Mouse (Mus musculus): Measurements from ENCODE around the gene Atp6v0a4. TPM values are rescaled to one million over a fixed set of nuclear protein-coding genes. Genes with fewer than 3 reads are reported as not detected.
A peak's percentile ranks its signal among the peaks of the same experiment; 100 is the strongest.

Gene Atp6v0a4
- polyA plus RNA-seq, 1 experiment from 2014 or later: not detected

GRCm38 (mm10) chr6:38072137-38072796 lies 52.1 kb downstream of the Atp6v0a4 start:
- Histone ChIP-seq H3K36me3 (ENCODE audit: control insufficient read depth, insufficient read depth, low read length) (no peaks in the 10 kb centered on the region), H3K4me2 (ENCODE audit: low read length) (no peak overlapping the region), H3K4me3 (replicated peaks; ENCODE audit: low read depth, low read length) (no peak overlapping the region), H3K9me3 (ENCODE audit: control insufficient read depth, low read length) (0 out of 2 replicates have a peak, but pooled peaks cover 7% of the 10 kb centered on the region), H3K27ac (replicated peaks; ENCODE audit: low read depth, low read length) (no peak overlapping the region), H3K9ac (replicated peaks; ENCODE audit: low read length) (no peak overlapping the region), H3K27me3 (ENCODE audit: control insufficient read depth, insufficient read depth, low read length) (no peaks in the 10 kb centered on the region), H3K4me1 (ENCODE audit: control insufficient read depth, insufficient read depth, low read length) (no peaks in the 10 kb centered on the region)
- WGBS: 71% methylated on average over 5 of the region's 5 CpGs
- ATAC-seq (ENCODE audit: low FRiP score, low TSS enrichment) (no peak), DNase-seq (no peak)

DNA sequence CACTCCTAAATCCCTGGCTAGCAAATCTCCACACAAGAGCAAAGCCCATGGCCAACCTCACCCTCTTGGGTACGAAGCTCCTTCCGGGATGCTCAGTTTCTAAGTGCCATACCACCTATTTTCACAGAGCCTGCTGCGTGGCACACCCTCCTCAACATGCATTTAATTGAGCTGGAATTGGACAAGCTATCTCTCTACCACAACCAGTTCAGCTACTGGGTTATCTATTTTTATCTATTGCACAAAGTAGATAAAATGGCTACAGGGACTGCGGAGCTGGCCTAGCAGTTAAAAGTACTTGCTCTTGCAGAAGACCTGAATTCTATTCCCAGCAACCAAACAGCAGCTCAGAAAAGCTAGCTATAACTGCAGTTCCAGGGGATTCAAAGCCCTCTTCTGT lies 53.1 kb downstream of the Atp6v0a4 start:
- no peak for ATAC-seq (ENCODE audit: low FRiP score, low TSS enrichment)
- no peak overlapping the region for H3K9ac ChIP-seq (replicated peaks; ENCODE audit: low read length)
- H3K27ac ChIP-seq (replicated peaks; ENCODE audit: low read depth, low read length): no peak overlapping the region
- H3K4me1 ChIP-seq (ENCODE audit: control insufficient read depth, insufficient read depth, low read length): no peaks in the 10 kb centered on the region
- 0 out of 2 replicates have a peak, but pooled peaks cover 7% of the 10 kb centered on the region for H3K9me3 ChIP-seq (ENCODE audit: control insufficient read depth, low read length)
- H3K4me2 ChIP-seq (ENCODE audit: low read length): no peak overlapping the region
- no peaks in the 10 kb centered on the region for H3K36me3 ChIP-seq (ENCODE audit: control insufficient read depth, insufficient read depth, low read length)
- H3K27me3 ChIP-seq (ENCODE audit: control insufficient read depth, insufficient read depth, low read length): no peaks in the 10 kb centered on the region
- 91% methylated on average over 4 of the region's 4 CpGs for WGBS
- H3K4me3 ChIP-seq (replicated peaks; ENCODE audit: low read depth, low read length): no peak overlapping the region
- DNase-seq: no peak

DNA sequence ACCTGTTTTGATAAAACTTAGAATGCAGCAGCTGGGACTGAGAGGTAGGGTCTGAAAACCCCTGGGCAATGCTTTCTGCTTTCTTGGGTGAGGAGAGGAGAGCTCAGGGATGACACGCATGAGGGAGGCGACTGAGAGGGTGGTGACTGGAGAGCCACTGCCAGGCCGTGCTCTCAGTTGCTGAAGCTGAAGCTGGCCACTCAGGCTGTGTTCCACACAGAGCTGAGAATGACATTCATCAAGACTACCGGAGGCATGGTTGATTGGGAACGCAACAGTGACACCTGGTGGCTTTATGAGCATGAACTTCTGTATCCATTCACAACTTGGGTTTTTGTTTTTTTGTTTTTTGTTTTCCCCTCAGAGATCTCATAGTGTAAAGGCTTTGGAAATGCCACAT lies 58.2 kb downstream of the Atp6v0a4 start:
- peak; percentile 74; the same call in 1 of the 2 replicates for ATAC-seq (ENCODE audit: low FRiP score, low TSS enrichment)
- H3K9ac ChIP-seq (replicated peaks; ENCODE audit: low read length): no peak overlapping the region; the same call in 1 of the 2 replicates
- no peak overlapping the region for H3K4me3 ChIP-seq (replicated peaks; ENCODE audit: low read depth, low read length)
- no peak overlapping the region for H3K4me2 ChIP-seq (ENCODE audit: low read length)
- H3K4me1 ChIP-seq (ENCODE audit: control insufficient read depth, insufficient read depth, low read length): 0 out of 2 replicates have a peak, but pooled peaks cover 4% of the 10 kb centered on the region
- no peaks in the 10 kb centered on the region for H3K27me3 ChIP-seq (ENCODE audit: control insufficient read depth, insufficient read depth, low read length)
- 4% methylated on average over 5 of the region's 5 CpGs for WGBS
- H3K36me3 ChIP-seq (ENCODE audit: control insufficient read depth, insufficient read depth, low read length): no peaks in the 10 kb centered on the region
- no peak overlapping the region for H3K27ac ChIP-seq (replicated peaks; ENCODE audit: low read depth, low read length)
- peak; percentile 92 for DNase-seq
- peaks cover 2% of the 10 kb centered on the region; the same call in 1 of the 2 replicates for H3K9me3 ChIP-seq (ENCODE audit: control insufficient read depth, low read length)

GRCm38 (mm10) chr6:38065501-38066122 lies 58.8 kb downstream of the Atp6v0a4 start:
- H3K36me3 ChIP-seq (ENCODE audit: control insufficient read depth, insufficient read depth, low read length): no peaks in the 10 kb centered on the region
- ATAC-seq (ENCODE audit: low FRiP score, low TSS enrichment) (no peak), DNase-seq (no peak)
- no peak overlapping the region for H3K4me2 ChIP-seq (ENCODE audit: low read length)
- no peak overlapping the region for H3K27ac ChIP-seq (replicated peaks; ENCODE audit: low read depth, low read length)
- H3K9me3 ChIP-seq (ENCODE audit: control insufficient read depth, low read length): peaks cover 2% of the 10 kb centered on the region; the same call in 1 of the 2 replicates
- WGBS: 73% methylated on average over 11 of the region's 11 CpGs
- H3K27me3 ChIP-seq (ENCODE audit: control insufficient read depth, insufficient read depth, low read length): no peaks in the 10 kb centered on the region
- H3K4me1 ChIP-seq (ENCODE audit: control insufficient read depth, insufficient read depth, low read length): 0 out of 2 replicates have a peak, but pooled peaks cover 4% of the 10 kb centered on the region
- H3K9ac ChIP-seq (replicated peaks; ENCODE audit: low read length): no peak overlapping the region
- H3K4me3 ChIP-seq (replicated peaks; ENCODE audit: low read depth, low read length): no peak overlapping the region

GRCm38 (mm10) chr6:38065122-38065500 lies 59.3 kb downstream of the Atp6v0a4 start:
- Histone ChIP-seq H3K4me3 (replicated peaks; ENCODE audit: low read depth, low read length) (no peak overlapping the region), H3K36me3 (ENCODE audit: control insufficient read depth, insufficient read depth, low read length) (no peaks in the 10 kb centered on the region), H3K27ac (replicated peaks; ENCODE audit: low read depth, low read length) (no peak overlapping the region), H3K4me2 (ENCODE audit: low read length) (no peak overlapping the region), H3K9ac (replicated peaks; ENCODE audit: low read length) (no peak overlapping the region), H3K27me3 (ENCODE audit: control insufficient read depth, insufficient read depth, low read length) (no peaks in the 10 kb centered on the region), H3K9me3 (ENCODE audit: control insufficient read depth, low read length) (peaks cover 2% of the 10 kb centered on the region; the same call in 1 of the 2 replicates), H3K4me1 (ENCODE audit: control insufficient read depth, insufficient read depth, low read length) (0 out of 2 replicates have a peak, but pooled peaks cover 4% of the 10 kb centered on the region)
- DNase-seq (peak; percentile 46), ATAC-seq (ENCODE audit: low FRiP score, low TSS enrichment) (no peak)
- WGBS: 59% methylated on average over 3 of the region's 3 CpGs

DNA sequence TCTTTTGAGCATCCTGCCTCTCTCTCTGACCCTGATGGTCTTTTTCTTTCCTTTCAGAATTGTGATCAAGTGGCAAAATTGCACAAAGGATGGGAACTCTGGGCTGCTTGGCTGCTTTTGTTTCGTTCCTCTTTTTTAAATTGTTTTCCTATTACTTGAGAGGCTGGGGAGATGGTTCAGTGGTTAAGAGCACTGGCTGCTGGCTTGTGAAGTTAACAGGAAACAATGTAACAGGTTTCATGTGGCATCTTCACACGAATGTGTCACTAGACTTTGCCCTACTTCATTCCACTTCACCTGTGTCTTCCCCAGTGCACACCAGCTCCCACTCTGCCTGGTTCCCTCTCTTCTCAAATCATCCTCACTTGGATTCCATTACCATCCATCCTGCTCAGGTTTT lies 59.8 kb downstream of the Atp6v0a4 start:
- H3K4me2 ChIP-seq (ENCODE audit: low read length): no peak overlapping the region
- no peak overlapping the region for H3K9ac ChIP-seq (replicated peaks; ENCODE audit: low read length)
- no peaks in the 10 kb centered on the region for H3K27me3 ChIP-seq (ENCODE audit: control insufficient read depth, insufficient read depth, low read length)
- H3K4me3 ChIP-seq (replicated peaks; ENCODE audit: low read depth, low read length): no peak overlapping the region
- no peak overlapping the region for H3K27ac ChIP-seq (replicated peaks; ENCODE audit: low read depth, low read length)
- ATAC-seq (ENCODE audit: low FRiP score, low TSS enrichment) (no peak), DNase-seq (no peak)
- peaks cover 2% of the 10 kb centered on the region; the same call in 1 of the 2 replicates for H3K9me3 ChIP-seq (ENCODE audit: control insufficient read depth, low read length)
- H3K4me1 ChIP-seq (ENCODE audit: control insufficient read depth, insufficient read depth, low read length): 0 out of 2 replicates have a peak, but pooled peaks cover 4% of the 10 kb centered on the region
- H3K36me3 ChIP-seq (ENCODE audit: control insufficient read depth, insufficient read depth, low read length): no peaks in the 10 kb centered on the region
- WGBS: 67% methylated on average over 2 of the region's 2 CpGs

DNA sequence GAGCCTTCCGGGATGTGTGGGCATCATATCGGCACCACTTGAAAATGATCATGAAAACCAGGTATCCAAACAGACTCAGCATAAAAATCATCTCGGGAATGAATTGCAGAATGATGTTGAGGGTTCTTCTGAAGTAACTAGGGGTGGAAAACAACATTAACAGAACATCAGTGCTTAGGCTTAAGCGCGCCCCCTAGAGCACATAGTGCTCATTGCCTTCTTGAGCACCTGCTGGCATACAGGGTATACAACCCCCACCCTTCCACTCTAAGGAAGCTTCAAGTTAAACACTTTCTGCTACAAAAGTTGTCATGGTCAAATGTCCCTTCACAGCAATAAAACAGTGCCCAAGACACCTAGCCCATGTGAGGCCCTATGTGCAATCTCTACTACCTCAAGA lies 65.6 kb downstream of the Atp6v0a4 start:
- no peaks in the 10 kb centered on the region for H3K36me3 ChIP-seq (ENCODE audit: control insufficient read depth, insufficient read depth, low read length)
- H3K4me3 ChIP-seq (replicated peaks; ENCODE audit: low read depth, low read length): no peak overlapping the region
- no peak overlapping the region for H3K27ac ChIP-seq (replicated peaks; ENCODE audit: low read depth, low read length)
- no peak for ATAC-seq (ENCODE audit: low FRiP score, low TSS enrichment)
- no peaks in the 10 kb centered on the region for H3K27me3 ChIP-seq (ENCODE audit: control insufficient read depth, insufficient read depth, low read length)
- DNase-seq: no peak
- no peak overlapping the region for H3K9ac ChIP-seq (replicated peaks; ENCODE audit: low read length)
- H3K4me2 ChIP-seq (ENCODE audit: low read length): no peak overlapping the region
- 57% methylated on average over 5 of the region's 5 CpGs for WGBS
- H3K9me3 ChIP-seq (ENCODE audit: control insufficient read depth, low read length): peaks cover 2% of the 10 kb centered on the region; the same call in 1 of the 2 replicates
- H3K4me1 ChIP-seq (ENCODE audit: control insufficient read depth, insufficient read depth, low read length): no peaks in the 10 kb centered on the region

GRCm38 (mm10) chr6:38055471-38056330 lies 68.7 kb downstream of the Atp6v0a4 start:
- H3K9me3 ChIP-seq (ENCODE audit: control insufficient read depth, low read length): no peaks in the 10 kb centered on the region
- ATAC-seq (ENCODE audit: low FRiP score, low TSS enrichment): no peak
- no peak for DNase-seq
- H3K36me3 ChIP-seq (ENCODE audit: control insufficient read depth, insufficient read depth, low read length): no peaks in the 10 kb centered on the region
- H3K27me3 ChIP-seq (ENCODE audit: control insufficient read depth, insufficient read depth, low read length): no peaks in the 10 kb centered on the region
- no peak overlapping the region for H3K27ac ChIP-seq (replicated peaks; ENCODE audit: low read depth, low read length)
- H3K4me1 ChIP-seq (ENCODE audit: control insufficient read depth, insufficient read depth, low read length): no peaks in the 10 kb centered on the region
- H3K4me2 ChIP-seq (ENCODE audit: low read length): no peak overlapping the region
- H3K9ac ChIP-seq (replicated peaks; ENCODE audit: low read length): no peak overlapping the region
- WGBS: 87% methylated on average over 15 of the region's 15 CpGs
- no peak overlapping the region for H3K4me3 ChIP-seq (replicated peaks; ENCODE audit: low read depth, low read length)
